Mouse (Mus musculus) E14TG2a.4 (cell line): ENCODE results near the gene D330045A20Rik.

Source experiments
- CTCF ChIP-seq: conservative IDR thresholded peaks from 2 replicates; pipeline ENCODE4 v1.5.1; 2014; ENCODE audit warnings: low read length
- NANOG ChIP-seq: IDR thresholded peaks from 2 replicates; pipeline ENCODE4 v1.6.1; 2014; ENCODE audit warnings: borderline replicate concordance, low read length, mixed read lengths

GRCm38 (mm10) chrX:139562925-139563461 lies 82.8 kb downstream of the D330045A20Rik start, which contains the start of gene Rnf128:
- TF ChIP-seq CTCF: no peak
- TF ChIP-seq NANOG: no peak
